Mouse (Mus musculus) adrenal gland, postnatal 25 days (tissue): ENCODE measurements around the gene Wwox. TPM values are rescaled to one million over a fixed set of nuclear protein-coding genes. Genes with fewer than 3 reads are reported as not detected.
"Not testable (repeated sequence)": the region's sequence is repeated elsewhere in the genome, so short reads cannot be mapped to it uniquely, and the experiment has no call there.

Experiments
- DNase-seq: peaks from one replicate; pipeline ENCODE4 v3.0.0; 2021; ENCODE audit warnings: mixed read lengths
- total RNA-seq: library from RNA; stranded (reverse); gene quantifications from 2 replicates; pipeline ENCODE4 v1.2.3, GENCODE M21; 2021

The Wwox gene
- total RNA-seq, 1 experiment from 2014 or later: 37.2 TPM

DNA sequence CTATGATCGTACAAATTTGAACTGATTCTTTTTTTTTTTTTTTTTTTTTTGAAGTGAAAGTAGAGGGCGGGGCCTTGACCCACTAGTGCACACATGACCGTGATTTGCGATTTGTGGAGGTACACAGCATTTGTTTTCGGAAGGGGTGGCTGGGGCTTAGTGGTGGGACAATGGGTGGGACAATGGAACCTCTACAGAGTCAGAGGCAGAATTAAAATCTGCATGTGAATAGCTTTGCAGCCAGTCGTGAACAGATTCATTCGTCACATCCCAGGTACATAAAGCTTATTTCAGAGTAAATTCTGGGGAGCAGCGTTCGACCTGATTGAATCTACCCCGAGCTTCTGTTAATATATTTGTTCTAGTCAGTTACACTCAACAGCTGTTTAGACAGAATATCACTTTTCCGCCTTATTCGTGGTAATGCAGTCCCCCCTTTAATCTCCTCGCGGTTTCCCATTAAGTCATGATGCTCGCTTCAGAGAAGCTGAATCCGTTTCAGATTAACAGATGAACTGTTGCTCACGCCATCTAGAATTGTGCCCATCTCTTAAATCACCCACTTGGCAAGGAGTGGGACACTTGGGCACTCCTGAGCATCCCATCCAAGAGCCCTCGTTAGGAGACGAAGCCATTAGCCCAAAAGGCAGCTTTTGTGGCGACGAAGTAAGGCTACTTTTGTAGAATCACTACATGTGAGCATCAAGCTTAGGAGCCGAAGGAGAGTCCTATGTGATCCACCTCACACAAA, 368.4 kb downstream of the Wwox start:
- DNase-seq: no peak

DNA sequence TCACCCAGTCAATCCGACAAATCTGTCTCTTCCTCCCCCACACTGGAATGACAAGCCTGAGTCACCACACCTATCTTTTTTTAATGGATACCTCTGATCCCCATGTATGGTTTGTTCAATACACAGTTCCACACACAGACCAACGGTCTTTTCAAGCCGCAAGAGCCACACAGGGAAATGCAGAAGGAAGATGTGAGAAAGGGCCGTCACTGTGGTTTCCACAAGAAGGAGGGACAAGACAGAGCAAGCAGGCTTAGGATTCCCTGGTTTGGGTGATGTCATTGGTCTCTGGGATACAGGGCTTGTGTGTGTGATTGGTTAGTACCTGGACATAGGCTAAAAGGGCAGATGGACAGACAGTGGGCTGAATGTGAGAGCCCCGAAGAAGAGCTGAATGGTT, 371.0 kb downstream of the Wwox start:
- DNase-seq: no peak

DNA sequence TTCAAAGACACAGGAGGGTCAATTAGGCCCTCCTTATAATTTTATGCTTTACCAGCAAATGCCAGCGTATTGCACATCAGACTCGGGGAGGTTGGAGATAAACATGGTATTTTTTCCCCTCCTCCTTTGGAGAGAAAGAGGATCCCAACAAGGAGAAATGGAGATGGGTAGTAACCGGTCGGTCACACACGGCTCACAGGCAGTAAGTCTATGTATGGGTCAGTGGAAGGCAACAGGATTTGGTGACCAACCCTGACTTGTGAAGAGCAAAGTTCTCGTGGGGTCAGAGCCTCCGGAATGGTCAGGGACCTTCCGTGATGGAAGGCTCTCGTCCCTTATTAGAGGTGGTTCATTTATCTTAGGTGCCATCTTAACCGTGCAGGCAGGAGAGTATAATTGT, 374.4 kb downstream of the Wwox start:
- no peak for DNase-seq

DNA sequence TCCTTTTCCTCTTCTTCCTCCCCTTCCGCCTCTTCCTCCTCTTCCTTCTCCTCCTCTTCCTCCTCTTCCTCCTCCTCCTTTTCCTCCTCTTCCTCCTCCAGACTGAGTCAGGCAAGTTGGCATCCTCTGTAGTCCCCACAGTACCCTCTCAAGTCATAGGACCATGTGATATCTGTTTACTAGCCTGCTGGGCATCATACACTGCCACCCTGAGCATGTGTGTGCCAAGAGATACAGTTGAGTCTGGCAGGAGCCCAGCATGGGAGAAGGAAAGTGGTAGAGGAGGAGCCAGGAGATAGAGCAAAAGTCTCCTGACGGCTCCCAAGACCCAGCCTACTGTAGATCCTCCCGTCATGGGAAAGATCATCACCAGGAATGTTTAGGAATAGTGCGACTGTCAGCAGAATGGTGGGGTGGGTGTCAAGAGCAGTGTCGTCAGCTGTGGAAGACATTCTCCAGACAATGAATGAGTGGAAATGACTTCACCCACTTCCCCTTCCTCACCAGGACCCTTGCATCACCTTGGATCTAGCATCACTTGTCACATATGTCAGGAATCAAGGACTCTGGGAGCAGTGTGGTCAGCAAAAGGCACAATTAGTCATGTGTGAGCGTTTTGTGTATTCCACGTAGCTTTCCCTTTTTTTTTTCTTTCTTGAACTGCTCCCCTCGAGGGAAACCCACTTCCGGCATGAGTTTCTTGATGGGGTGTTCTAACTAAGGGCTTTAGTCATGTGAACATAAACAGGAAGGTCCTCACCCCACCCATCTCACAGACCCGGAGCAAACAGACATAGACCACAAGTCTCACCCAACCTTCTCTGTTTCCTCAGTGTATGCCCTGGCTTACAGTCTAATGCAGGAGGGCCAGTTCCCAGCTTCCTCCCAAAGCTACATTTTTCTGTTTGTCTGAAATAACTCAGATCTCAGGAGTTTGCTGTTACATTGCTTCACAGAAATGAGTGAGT, 375.6 kb downstream of the Wwox start:
- DNase-seq: no peak

DNA sequence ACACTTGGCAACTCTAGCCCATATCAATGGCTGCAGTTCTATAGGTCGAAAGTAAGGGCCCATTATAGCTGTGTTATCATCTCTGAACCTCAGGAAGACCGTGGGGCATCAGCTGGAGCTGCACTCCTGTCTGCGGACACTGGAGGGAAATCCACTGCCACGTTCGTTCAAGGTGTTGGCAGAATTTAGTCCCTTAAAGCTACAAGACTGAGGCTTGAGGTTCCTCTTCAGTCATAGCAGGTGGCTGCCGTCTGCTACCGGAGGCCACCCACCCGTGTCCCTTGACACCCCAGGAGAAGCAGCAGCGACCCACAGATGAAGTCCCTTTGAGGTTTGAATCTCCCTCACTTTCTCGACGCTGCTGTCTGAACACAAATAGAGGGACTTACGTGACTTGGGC, 376.9 kb downstream of the Wwox start:
- DNase-seq: no peak

DNA sequence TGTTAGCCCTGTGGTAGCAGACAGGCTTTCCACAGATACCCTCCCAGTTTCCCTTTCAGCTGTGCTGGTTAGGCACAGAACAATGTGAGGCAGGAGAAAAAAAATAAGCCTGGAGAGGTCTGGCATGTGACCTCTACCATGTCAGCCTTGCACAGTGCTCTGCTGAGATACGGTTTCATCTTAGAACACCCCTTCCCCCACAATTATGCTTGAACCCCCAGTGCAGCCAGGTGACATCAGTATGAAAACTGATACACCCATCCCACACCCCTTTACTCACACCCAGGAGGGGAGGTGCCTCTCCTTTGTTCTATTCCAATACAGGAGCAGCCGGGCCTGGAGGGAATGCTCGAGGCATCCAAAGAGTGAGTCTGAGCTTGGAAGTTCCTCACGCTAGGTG, 377.5 kb downstream of the Wwox start:
- no peak for DNase-seq

DNA sequence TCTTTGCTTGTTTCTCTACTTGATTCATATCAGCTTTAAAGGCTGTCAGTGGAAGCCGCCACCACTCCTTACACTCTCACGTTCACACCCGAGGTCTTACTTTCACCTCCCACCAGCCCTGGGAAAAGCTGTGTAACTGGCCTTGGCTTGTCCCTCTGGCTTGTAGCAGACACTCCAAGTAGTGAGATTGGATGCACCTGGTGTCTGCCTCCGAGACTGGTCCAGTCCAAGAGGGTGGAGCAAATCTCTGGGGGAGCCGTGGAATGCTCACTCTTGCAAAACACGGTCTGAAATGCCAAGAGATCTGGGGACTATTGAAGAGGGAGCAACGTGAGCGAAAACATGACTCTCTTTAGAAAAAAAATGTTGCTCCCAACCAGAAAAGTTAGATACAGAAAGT, 382.1 kb downstream of the Wwox start:
- DNase-seq: no peak

DNA sequence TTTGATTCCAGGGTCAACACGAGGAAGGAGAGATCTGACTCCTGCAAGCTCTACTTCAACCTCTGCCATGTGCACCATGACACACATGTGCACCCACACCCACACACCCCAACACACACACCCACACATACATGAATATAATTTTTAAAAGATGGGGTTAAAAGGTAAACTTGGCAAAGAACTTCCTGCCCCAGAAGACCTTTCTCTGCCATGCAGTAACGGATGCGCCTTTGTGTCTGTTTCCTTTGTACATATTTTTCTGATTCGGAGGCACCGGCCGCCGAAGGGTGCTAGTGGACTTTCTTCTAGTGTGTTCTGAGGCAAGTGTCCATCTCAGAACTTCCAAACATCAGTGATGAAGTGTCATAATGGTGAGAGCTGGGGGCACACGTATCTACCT, 386.0 kb downstream of the Wwox start:
- DNase-seq: no peak

DNA sequence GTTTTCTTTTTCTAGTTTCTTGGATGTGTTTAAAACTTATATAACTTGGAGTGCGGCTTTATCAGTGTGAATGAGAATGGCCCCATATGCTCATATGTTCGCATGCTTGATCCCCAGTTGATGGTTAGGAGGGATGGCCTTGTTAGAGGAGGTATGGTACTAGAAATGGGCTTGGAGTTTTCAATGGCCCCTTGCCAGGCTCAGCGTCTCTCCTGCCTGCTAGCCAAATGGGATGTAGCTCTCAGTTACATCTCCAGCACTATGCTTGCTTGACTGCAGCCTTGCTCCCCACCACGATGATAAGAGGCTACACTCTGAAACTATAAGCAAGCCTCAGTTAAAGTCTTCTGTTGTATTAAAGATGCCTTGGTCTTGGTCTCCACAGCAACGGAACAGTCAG, 387.5 kb downstream of the Wwox start:
- DNase-seq: no peak

DNA sequence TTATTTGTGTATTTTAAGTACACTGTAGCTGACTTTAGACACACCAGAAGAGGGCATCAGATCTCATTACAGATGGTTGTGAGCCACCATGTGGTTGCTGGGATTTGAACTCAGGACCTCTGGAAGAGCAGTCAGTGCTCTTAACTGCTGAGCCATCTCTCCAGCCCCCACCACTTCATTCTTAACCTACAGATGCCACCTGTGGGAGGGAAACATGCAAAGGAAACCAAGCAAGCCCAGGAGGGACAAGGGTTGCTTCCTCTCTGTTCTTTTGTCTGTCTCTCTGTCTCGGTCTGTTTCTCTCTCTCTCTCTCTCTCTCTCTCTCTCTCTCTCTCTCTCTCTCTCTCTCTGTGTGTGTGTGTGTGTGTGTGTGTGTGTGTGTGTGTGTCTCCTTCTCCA, 388.4 kb downstream of the Wwox start:
- DNase-seq: not testable (repeated sequence)

DNA sequence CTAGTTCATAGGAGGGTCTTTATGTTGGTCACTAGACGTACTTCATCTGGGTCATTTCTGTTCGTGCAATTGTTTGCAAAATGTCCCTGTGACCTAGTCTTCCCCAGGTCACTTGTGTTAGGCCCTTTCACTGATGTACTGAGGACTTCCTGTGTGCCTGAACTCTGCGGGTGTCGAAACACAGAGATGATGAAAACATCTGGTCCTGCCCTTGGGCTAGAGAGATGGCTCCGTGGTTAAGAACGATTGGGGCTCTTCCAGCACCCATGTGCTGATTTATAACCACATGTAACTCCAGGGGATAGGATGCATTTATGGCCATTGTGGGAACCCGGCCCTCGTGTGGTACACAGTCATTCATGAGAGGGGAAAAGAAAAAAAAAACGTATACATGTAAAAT, 392.1 kb downstream of the Wwox start:
- DNase-seq: no peak

DNA sequence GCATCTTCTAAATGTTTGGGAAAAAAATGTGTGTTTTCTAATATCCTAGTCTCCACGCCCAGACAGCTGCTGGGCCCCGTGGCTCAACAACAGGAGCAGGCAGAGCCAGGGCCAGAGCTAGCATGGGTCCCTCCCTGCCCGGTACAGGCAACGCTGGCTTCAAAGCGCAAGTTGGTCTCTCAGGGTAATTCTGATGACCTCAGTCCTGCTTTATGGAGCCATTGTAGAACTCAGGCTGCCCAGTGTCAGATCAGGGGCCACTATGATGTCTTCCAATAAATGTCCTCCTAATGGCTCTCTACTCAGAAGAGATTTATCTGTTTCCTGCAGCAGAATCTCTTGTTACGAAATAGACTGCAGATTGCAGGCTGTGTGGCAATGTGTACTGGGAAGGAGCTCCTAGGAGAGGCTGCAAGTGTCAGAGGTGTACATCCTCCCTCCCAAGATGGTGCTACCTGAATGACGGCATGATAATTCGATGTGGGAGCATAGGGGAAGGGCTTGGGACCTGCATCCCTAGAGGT, 392.9 kb downstream of the Wwox start:
- DNase-seq: no peak

DNA sequence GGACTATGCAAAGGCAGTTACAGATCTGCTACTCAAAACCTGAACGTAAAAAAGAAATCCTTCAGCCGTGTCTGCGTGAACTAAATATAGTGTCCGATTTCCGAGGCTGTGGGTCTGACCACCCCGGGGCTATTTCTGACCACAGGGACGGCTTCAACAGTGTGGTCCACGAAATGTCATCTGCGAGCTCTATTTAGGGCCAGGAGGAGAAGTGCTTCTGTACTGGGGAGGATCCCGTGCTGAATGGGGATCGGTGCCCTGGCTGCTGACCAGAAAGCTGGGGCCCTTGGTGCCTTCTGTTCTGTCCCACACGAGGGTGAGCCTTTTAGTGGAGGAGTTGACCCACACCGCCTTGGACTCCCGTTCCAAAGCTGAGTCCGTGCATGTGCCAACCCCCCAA, 395.3 kb downstream of the Wwox start:
- DNase-seq: no peak

DNA sequence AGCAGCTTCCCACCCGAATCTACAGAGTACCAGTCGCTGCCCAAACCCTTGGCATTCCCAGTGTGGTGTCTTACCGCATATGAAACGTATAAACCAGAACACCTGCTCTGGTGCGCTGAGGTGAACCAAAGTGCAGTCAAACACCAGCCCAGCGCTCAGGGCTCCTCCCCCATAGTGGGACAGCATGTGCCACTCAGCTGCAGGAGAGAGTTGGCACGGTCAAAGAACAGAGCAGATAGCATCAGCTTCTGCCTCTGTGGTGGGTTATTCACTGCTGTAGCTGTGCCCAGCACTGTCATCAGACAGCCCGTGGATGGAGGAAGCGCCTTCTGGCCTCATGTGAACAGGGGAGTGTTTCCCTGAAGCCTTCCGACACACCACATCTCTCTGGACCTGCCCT, 400.5 kb downstream of the Wwox start:
- no peak for DNase-seq

DNA sequence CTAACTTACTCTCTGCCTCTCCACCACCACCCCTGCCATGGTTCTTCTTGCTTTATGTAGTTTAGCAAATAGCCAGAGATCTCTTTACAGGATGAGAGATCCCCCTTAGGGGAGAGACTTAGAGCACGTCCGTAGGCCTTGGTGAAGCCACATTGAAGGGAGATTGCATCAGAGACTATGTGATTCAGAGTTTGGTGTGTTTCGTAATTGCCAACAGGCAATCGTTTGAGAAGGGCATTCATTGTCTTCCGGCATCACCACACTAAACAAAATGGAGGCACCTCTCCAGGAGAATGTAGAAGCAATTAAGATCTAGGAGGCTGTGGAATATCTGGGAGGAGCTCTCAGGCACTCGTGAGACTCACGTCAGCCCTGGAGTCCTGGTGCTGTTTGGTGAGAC, 408.2 kb downstream of the Wwox start:
- no peak for DNase-seq

DNA sequence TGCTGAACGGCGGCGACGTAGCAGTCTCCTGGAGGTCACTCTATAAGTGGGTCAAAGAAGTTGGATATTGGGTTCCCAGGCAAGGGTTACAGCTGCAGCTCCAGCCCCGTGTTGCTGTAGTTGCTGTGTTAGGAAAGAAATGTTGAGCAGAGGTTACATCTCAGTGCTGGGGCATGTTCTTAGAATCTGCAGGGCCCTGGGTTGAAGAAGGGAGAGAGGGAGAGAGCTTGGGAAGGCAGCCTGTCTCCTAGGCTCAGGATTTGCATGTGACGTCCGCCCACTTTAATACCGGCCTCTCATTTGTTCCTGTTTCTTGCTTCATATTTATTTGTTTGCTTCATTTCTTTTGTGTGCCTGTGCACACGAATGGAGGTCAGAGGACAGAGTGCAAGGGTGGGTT, 410.0 kb downstream of the Wwox start:
- no peak for DNase-seq

DNA sequence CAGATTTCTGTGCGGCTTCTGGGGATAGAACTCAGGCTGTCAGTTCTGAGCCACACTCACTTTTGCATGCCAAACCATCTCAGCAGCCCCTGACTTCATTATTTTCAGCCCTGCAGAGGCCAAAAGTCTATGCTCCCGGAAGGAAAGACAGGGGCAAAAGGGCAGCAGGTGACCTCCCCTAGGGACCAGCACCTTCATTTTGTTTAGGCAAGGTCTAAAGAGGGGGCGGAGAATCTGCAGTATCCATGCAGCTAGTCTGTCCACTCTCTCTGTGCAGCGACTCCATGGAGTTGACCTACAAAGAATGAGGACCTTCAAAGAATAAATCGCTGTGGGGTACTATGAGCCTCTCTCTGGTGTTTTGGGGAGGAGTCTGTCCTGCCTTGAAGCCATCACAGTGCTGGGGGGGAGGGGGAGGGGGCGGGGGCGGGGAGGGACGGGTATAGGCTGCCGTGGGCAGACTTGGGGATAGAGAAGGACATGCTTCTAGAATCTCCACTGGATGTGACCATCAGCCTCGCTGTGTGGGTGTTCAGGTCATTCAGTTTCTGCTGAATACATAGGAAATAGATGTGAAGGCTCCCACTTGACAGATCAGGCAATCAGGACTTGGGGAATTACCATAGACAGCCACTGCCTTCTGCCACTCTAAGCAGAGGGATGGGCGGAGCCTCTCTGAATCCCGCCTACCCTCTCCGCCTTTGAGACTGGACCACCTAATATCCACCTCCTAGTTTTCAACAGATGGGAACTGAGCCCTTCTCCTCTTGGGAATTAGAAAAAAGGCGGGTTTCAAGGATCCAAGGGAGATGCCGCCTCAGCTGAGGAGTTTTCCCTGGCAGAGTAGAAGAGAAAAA, 410.8 kb downstream of the Wwox start:
- DNase-seq: no peak

DNA sequence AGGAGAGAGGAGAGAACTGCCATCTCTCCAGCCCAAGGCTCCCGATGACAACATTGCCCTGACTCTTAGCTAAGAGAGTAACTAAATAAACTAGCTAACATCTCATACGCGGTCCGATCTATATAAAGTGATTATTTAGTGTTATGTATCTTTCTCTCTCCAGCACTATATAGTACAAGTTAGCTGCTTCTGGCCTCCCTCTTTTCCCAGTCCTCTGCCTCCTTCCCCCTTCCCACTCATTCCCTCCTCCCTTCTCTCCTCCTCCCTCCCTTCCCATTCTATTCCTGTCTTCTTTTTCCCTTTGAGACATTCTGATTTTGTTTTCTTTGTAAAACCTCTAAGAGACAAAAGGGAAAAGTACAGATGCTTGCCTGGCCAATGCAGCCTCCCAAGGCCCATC, 414.3 kb downstream of the Wwox start:
- no peak for DNase-seq

DNA sequence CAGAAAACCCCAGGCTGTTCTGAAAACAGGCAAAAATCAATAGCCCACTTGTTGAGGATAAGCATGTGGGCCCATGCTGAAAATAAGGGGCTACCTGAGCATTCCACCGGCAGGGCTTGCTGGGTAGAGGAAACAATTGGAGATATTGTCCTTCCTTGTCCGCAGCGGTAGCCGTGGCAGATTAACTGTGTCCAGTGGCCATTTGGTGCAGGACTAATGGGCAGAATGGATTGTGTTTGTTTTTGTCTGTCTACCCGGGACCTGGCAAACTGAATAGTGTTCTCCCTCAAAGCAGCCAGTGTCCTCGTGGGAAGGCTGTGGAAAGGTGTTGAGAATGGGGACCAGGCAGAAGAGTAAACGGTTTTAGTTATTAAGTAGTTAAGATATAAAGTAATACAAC, 416.4 kb downstream of the Wwox start:
- no peak for DNase-seq

DNA sequence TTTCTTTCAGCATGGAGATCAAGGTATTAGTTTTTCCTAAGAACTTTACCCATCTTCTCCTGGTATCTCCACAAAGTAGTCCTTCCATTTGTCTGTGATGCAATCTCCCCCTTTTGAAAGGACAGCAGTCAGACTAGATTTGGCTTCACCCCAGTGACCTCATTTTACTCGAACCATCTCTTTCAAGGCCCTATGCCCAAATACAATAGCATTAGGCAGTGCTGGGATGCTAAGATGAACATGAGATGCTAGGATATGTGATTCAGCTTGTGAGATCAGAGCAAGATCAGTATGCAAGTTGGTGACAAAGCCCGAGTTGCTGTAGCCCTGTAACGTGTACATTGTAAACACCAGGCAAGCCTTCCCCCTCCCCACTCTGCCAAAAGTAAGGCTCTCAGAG, 426.5 kb downstream of the Wwox start:
- DNase-seq: no peak

DNA sequence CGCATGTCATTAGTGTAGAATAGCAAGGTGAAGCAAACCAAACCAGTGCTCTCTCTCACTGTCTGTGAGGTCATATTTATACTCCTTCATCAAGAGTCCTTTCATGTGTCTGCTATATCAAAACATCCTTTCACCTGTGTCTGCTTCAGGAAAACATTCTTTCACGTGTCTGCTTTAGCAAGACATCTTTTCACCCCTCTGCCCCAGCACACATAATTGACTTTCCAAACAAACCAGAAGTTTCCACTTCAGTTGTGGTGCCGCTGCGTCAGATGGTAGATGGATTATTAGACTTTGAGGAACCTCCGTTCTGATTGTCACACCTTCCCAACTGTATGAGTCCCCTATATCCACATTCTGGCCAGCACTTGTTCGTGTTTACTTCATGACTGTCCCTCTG, 429.9 kb downstream of the Wwox start:
- no peak for DNase-seq

DNA sequence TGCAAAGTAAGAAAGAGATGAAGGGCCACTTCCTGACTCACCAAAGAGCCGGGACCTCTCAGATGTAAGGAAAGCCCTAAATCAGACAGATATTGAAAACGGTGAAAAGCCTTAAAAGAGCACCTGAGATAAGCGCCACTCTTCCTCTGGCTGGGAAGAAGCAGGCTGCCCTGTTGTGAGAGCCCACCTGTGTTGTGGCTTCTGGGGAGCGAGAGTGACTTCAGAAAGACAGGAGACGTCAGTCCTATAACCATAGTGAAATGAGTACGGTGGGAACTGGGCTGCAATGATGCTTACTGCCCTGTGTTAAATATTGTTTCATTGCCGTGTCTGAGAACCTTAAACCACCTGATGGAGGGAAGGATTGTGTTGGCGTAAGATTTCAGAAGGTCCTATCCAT, 431.0 kb downstream of the Wwox start:
- no peak for DNase-seq

DNA sequence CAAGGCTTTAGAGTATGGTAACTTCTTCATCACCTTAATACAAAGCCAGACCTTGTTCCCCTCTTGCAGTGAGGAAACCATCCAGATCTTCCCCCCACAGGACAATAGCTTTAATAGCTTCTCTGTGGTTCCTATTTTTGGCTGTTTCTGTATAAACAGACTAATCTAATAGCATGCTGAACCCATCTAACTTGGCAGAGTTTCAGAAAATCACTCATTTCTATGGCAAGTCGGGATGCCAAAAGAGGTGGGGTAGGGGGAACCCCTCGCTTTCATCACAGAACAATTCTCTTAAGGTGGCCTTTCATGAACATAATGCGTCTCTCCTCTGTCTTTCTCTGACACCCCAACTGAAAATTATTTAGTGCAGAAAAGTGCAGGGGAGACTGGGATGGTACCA, 433.0 kb downstream of the Wwox start:
- no peak for DNase-seq
